Mouse (Mus musculus): ENCODE measurements around the gene Adra2b. TPM values are rescaled to one million over a fixed set of nuclear protein-coding genes. Genes with fewer than 3 reads are reported as not detected.

Adra2b gene
- total RNA-seq, 1 experiment: 1.5 TPM

DNA sequence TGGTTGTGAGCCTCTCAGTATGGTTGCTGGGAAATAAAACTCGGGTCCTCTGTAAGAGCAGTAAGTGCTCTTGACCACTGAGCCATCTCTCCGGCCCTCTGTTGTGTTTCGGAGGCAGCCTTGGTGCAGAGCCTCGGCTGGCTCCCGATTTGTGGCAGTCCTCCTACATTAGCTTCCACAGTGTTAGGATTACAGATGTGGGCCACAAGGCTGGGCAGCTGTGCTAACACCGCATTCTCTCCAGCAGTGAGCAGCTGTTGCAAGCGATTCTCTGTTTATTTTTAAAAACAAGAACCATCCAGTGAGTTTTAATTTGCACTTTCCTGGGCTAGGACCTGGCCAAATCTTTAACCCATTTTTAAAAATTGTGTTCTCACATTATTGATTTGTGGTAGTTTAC lies 20.9 kb downstream of the Adra2b start:
- no peak overlapping the region for H3K9ac ChIP-seq (ENCODE audit: insufficient read depth, low read depth, low read length, poor library complexity, severe bottlenecking)
- no peak overlapping the region for H3K27ac ChIP-seq (ENCODE audit: insufficient read depth, low read depth, low read length, poor library complexity, severe bottlenecking)
- TF ChIP-seq CHD2 (IDR thresholded peaks at IDR 0.05; ENCODE audit: low read depth, low read length) (no peak), ZC3H11A (IDR thresholded peaks at IDR 0.05; ENCODE audit: borderline replicate concordance, low read depth, low read length) (no peak), HCFC1 (IDR thresholded peaks at IDR 0.05; ENCODE audit: borderline replicate concordance, insufficient read depth, low read length) (no peak), MAFK (IDR thresholded peaks at IDR 0.05; ENCODE audit: insufficient read depth, low read depth, low read length) (no peak), ZNF384 (IDR thresholded peaks at IDR 0.05; ENCODE audit: low read depth, low read length) (no peak)
- H3K4me1 ChIP-seq (ENCODE audit: control insufficient read depth in 2 of 2, insufficient read depth in 2 of 2, low read length in 2 of 2, poor library complexity in 1 of 2): no peaks in the 10 kb centered on the region
- no peak overlapping the region for H3K4me3 ChIP-seq (ENCODE audit: insufficient read depth in 1 of 2, low read depth in 1 of 2, low read length in 2 of 2, poor library complexity in 1 of 2, severe bottlenecking in 1 of 2)
- no peaks in the 10 kb centered on the region for H3K36me3 ChIP-seq (ENCODE audit: control insufficient read depth, insufficient read depth, low read length, poor library complexity, severe bottlenecking)
- no peak for DNase-seq (ENCODE audit: low read depth, low spot score)
- in situ Hi-C loops (cut with MboI; ENCODE audit: low sequenced_read_pairs in 2 of 2, unreplicated experiment in 2 of 2): no loop called here
- H3K9me3 ChIP-seq (ENCODE audit: control insufficient read depth, insufficient read depth, low read depth, low read length): no peaks in the 10 kb centered on the region

DNA sequence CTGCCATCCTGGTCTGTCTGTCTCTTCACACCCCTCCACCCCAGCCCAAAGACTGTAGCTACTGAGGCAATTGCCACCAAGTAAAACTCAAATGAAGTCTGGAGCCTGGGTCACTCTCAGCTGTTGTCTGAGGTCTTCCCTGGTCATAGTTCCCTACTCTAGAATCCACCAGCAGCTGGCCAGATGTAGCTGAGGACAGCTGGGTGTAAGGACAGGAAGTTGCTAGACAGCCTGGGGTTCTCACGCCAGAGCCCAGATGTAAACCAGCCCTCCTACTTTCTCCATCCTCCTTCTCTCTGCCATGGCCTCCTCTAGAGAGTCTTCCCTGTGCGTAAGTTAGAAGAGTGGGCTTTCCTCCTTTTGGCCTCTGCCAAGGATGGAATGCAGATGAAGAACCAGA lies 24.5 kb downstream of the Adra2b start:
- H3K36me3 ChIP-seq (ENCODE audit: control insufficient read depth, insufficient read depth, low read length, poor library complexity, severe bottlenecking): no peaks in the 10 kb centered on the region
- no peaks in the 10 kb centered on the region for H3K9me3 ChIP-seq (ENCODE audit: control insufficient read depth, insufficient read depth, low read depth, low read length)
- no peak overlapping the region for H3K27ac ChIP-seq (ENCODE audit: insufficient read depth, low read depth, low read length, poor library complexity, severe bottlenecking)
- no peak overlapping the region for H3K4me3 ChIP-seq (ENCODE audit: insufficient read depth in 1 of 2, low read depth in 1 of 2, low read length in 2 of 2, poor library complexity in 1 of 2, severe bottlenecking in 1 of 2)
- H3K9ac ChIP-seq (ENCODE audit: insufficient read depth, low read depth, low read length, poor library complexity, severe bottlenecking): no peak overlapping the region
- no peak for TF ChIP-seq CHD2 (IDR thresholded peaks at IDR 0.05; ENCODE audit: low read depth, low read length)
- no peak for TF ChIP-seq ZC3H11A (IDR thresholded peaks at IDR 0.05; ENCODE audit: borderline replicate concordance, low read depth, low read length)
- TF ChIP-seq MAFK (IDR thresholded peaks at IDR 0.05; ENCODE audit: insufficient read depth, low read depth, low read length): no peak
- no peak for TF ChIP-seq HCFC1 (IDR thresholded peaks at IDR 0.05; ENCODE audit: borderline replicate concordance, insufficient read depth, low read length)
- no peak for TF ChIP-seq ZNF384 (IDR thresholded peaks at IDR 0.05; ENCODE audit: low read depth, low read length)
- no peaks in the 10 kb centered on the region for H3K4me1 ChIP-seq (ENCODE audit: control insufficient read depth in 2 of 2, insufficient read depth in 2 of 2, low read length in 2 of 2, poor library complexity in 1 of 2)
- DNase-seq (ENCODE audit: low read depth, low spot score): no peak
- in situ Hi-C loops (cut with MboI; ENCODE audit: low sequenced_read_pairs in 2 of 2, unreplicated experiment in 2 of 2): no loop called here

DNA sequence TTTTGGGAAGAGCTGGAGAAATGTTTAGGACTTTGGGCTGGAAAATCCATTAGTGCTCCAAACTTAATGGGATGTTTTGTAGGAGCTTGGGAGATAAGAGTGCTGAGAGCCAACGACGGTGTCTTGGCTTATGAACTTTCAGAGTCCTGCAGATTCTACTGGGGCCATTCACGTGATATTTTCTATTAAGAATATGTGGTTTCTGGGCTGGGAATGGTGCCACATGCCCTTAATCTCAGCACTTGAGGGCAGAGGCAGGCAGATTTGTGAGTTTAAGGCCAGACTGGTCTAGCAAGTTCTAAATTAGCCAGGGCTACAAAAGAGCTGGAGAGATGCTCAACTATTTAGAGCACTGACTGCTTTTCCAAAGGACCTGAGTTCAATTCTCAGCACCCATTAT lies 27.3 kb downstream of the Adra2b start:
- H3K4me1 ChIP-seq (ENCODE audit: control insufficient read depth in 2 of 2, insufficient read depth in 2 of 2, low read length in 2 of 2, poor library complexity in 1 of 2): no peaks in the 10 kb centered on the region
- in situ Hi-C loops (cut with MboI; ENCODE audit: low sequenced_read_pairs in 2 of 2, unreplicated experiment in 2 of 2): no loop called here
- no peak overlapping the region for H3K4me3 ChIP-seq (ENCODE audit: insufficient read depth in 1 of 2, low read depth in 1 of 2, low read length in 2 of 2, poor library complexity in 1 of 2, severe bottlenecking in 1 of 2)
- TF ChIP-seq MAFK (IDR thresholded peaks at IDR 0.05; ENCODE audit: insufficient read depth, low read depth, low read length) (no peak), ZNF384 (IDR thresholded peaks at IDR 0.05; ENCODE audit: low read depth, low read length) (no peak), CHD2 (IDR thresholded peaks at IDR 0.05; ENCODE audit: low read depth, low read length) (no peak), ZC3H11A (IDR thresholded peaks at IDR 0.05; ENCODE audit: borderline replicate concordance, low read depth, low read length) (no peak), HCFC1 (IDR thresholded peaks at IDR 0.05; ENCODE audit: borderline replicate concordance, insufficient read depth, low read length) (no peak)
- no peak overlapping the region for H3K27ac ChIP-seq (ENCODE audit: insufficient read depth, low read depth, low read length, poor library complexity, severe bottlenecking)
- H3K9ac ChIP-seq (ENCODE audit: insufficient read depth, low read depth, low read length, poor library complexity, severe bottlenecking): no peak overlapping the region
- DNase-seq (ENCODE audit: low read depth, low spot score): no peak
- H3K9me3 ChIP-seq (ENCODE audit: control insufficient read depth, insufficient read depth, low read depth, low read length): no peaks in the 10 kb centered on the region
- H3K36me3 ChIP-seq (ENCODE audit: control insufficient read depth, insufficient read depth, low read length, poor library complexity, severe bottlenecking): no peaks in the 10 kb centered on the region

DNA sequence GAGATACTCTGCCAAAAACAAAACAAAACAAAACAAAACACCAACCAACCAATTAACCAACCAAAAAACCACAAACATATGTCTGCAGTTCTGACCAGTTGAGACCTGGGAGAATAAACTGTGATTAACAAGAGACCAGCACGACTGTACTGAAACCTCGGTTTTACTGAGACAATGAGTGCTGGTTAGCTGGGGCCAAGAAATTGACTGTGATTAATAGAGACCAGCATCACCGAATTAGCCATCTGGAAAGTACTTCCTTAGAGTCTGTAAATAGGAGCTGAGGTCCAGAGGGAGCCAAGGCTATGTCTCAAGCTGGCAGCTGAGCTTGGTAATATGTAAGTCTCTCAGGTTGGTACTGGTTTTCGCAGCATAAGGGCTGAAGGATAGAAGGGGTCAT lies 27.8 kb downstream of the Adra2b start:
- TF ChIP-seq MAFK (IDR thresholded peaks at IDR 0.05; ENCODE audit: insufficient read depth, low read depth, low read length): no peak
- no peak for TF ChIP-seq HCFC1 (IDR thresholded peaks at IDR 0.05; ENCODE audit: borderline replicate concordance, insufficient read depth, low read length)
- no peak for TF ChIP-seq CHD2 (IDR thresholded peaks at IDR 0.05; ENCODE audit: low read depth, low read length)
- no peak for TF ChIP-seq ZC3H11A (IDR thresholded peaks at IDR 0.05; ENCODE audit: borderline replicate concordance, low read depth, low read length)
- no peak for TF ChIP-seq ZNF384 (IDR thresholded peaks at IDR 0.05; ENCODE audit: low read depth, low read length)
- H3K4me1 ChIP-seq (ENCODE audit: control insufficient read depth in 2 of 2, insufficient read depth in 2 of 2, low read length in 2 of 2, poor library complexity in 1 of 2): no peaks in the 10 kb centered on the region
- no peak overlapping the region for H3K9ac ChIP-seq (ENCODE audit: insufficient read depth, low read depth, low read length, poor library complexity, severe bottlenecking)
- in situ Hi-C loops (cut with MboI; ENCODE audit: low sequenced_read_pairs in 2 of 2, unreplicated experiment in 2 of 2): no loop called here
- H3K27ac ChIP-seq (ENCODE audit: insufficient read depth, low read depth, low read length, poor library complexity, severe bottlenecking): no peak overlapping the region
- DNase-seq (ENCODE audit: low read depth, low spot score): no peak
- H3K4me3 ChIP-seq (ENCODE audit: insufficient read depth in 1 of 2, low read depth in 1 of 2, low read length in 2 of 2, poor library complexity in 1 of 2, severe bottlenecking in 1 of 2): no peak overlapping the region
- no peaks in the 10 kb centered on the region for H3K36me3 ChIP-seq (ENCODE audit: control insufficient read depth, insufficient read depth, low read length, poor library complexity, severe bottlenecking)
- no peaks in the 10 kb centered on the region for H3K9me3 ChIP-seq (ENCODE audit: control insufficient read depth, insufficient read depth, low read depth, low read length)

DNA sequence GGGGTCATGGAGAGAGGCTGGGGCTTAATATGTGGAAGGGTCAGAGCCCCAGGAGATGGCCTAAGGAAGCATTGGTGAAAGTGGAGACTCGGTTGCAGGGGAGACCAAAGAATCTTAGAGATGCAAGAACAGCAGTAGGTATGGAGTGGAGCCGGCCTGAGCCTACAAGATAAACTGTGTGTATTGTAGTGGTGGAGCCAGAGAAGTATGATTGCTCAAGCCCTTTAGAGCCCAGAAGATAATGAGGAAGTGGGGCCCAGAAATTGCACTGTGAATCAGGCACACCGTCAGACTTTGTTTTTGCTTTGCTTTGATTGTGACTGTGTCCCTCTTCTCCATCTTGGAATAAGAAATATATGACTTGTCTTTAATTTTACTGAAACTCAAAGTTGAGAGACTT lies 28.3 kb downstream of the Adra2b start:
- in situ Hi-C loops (cut with MboI; ENCODE audit: low sequenced_read_pairs in 2 of 2, unreplicated experiment in 2 of 2): no loop called here
- Histone ChIP-seq H3K9ac (ENCODE audit: insufficient read depth, low read depth, low read length, poor library complexity, severe bottlenecking) (no peak overlapping the region), H3K4me1 (ENCODE audit: control insufficient read depth in 2 of 2, insufficient read depth in 2 of 2, low read length in 2 of 2, poor library complexity in 1 of 2) (no peaks in the 10 kb centered on the region), H3K36me3 (ENCODE audit: control insufficient read depth, insufficient read depth, low read length, poor library complexity, severe bottlenecking) (no peaks in the 10 kb centered on the region), H3K9me3 (ENCODE audit: control insufficient read depth, insufficient read depth, low read depth, low read length) (no peaks in the 10 kb centered on the region), H3K27ac (ENCODE audit: insufficient read depth, low read depth, low read length, poor library complexity, severe bottlenecking) (no peak overlapping the region), H3K4me3 (ENCODE audit: insufficient read depth in 1 of 2, low read depth in 1 of 2, low read length in 2 of 2, poor library complexity in 1 of 2, severe bottlenecking in 1 of 2) (no peak overlapping the region)
- no peak for TF ChIP-seq ZNF384 (IDR thresholded peaks at IDR 0.05; ENCODE audit: low read depth, low read length)
- TF ChIP-seq CHD2 (IDR thresholded peaks at IDR 0.05; ENCODE audit: low read depth, low read length): no peak
- no peak for TF ChIP-seq HCFC1 (IDR thresholded peaks at IDR 0.05; ENCODE audit: borderline replicate concordance, insufficient read depth, low read length)
- no peak for TF ChIP-seq ZC3H11A (IDR thresholded peaks at IDR 0.05; ENCODE audit: borderline replicate concordance, low read depth, low read length)
- no peak for TF ChIP-seq MAFK (IDR thresholded peaks at IDR 0.05; ENCODE audit: insufficient read depth, low read depth, low read length)
- no peak for DNase-seq (ENCODE audit: low read depth, low spot score)
